Mouse (Mus musculus) embryonic stem cell, embryonic (primary cell): ENCODE measurements at regions not wholly inside any gene's neighbourhood (a gene's known extent, or its start where the extent isn't known, plus 50 kb on each side); places are given as distances from the start of the nearest gene placed in this dataset.

Source experiments
- CTCF ChIA-PET, 4 experiments: fragments of 300-600 bp in 2 of 4; fragments of 350-600 bp in 2 of 4; sonication (Branson Sonifier 250); formaldehyde crosslinking; loops; one replicate each; lab custom pipeline; 2022; ENCODE audit warnings: inconsistent platforms in 2 of 4; lab: Charles Lee
- POLR2A ChIA-PET, 4 experiments: fragments of 300-600 bp in 2 of 4; fragments of 350-600 bp in 2 of 4; sonication (Branson Sonifier 250); formaldehyde crosslinking; loops; one replicate each; lab custom pipeline; 2022; ENCODE audit warnings: antibody characterized with exemption in 4 of 4, inconsistent platforms in 1 of 4; lab: Charles Lee

DNA sequence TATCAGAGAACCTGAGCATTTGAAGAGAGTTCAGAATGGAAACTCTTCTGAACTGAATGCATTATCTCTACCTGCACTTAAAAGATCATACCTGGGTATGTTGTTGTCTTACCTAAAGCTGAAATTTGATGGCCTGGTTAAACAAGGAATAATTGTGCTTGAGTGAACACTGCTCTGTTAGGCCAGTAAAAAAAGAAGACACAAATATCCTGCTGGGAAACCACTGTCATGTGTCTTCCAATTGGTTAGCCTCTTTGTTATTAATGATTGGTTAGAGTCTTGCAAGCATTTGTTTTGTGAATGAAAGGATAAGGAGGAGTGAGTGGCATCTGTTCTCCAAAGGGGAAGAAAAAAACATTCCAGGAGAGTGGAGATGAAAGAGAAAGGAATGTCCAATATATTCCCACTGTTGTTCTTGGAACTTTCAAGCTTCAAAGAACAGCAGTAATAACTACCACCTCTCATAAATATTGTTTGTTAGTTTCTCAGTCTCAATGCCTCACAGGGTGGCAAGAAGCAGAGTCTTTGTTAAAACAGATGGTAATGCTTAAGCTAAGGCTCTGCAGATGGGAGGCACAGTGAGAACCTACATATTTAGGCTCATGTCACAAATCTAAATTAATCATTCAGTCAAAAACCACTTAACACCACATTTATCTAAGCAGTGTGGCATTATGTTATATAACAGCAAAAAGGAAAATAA lies 165.5 kb downstream of the Dsel start:
- ChIA-PET POLR2A (no interaction called here), CTCF (no interaction called here)

GRCm38 (mm10) chr1:111660950-111661349 lies 203.8 kb downstream of the Dsel start:
- CTCF ChIA-PET = interaction anchor here in 2 of 4 experiments (1.2 kb wide), 2 partner anchors 718 kb away, joined by 3 read pairs; no protein-coding TSS in a partner anchor
- POLR2A ChIA-PET = no interaction called here

- ChIA-PET CTCF (interaction anchor here in 3 of 4 experiments (1.0 to 1.2 kb wide), 3 partner anchors 718 to 792 kb away, joined by 3 read pairs; no protein-coding TSS in a partner anchor), POLR2A (no interaction called here)
Observed at GRCm38 (mm10) chr1:111660099-111660670, 204.5 kb downstream of the Dsel start.

DNA sequence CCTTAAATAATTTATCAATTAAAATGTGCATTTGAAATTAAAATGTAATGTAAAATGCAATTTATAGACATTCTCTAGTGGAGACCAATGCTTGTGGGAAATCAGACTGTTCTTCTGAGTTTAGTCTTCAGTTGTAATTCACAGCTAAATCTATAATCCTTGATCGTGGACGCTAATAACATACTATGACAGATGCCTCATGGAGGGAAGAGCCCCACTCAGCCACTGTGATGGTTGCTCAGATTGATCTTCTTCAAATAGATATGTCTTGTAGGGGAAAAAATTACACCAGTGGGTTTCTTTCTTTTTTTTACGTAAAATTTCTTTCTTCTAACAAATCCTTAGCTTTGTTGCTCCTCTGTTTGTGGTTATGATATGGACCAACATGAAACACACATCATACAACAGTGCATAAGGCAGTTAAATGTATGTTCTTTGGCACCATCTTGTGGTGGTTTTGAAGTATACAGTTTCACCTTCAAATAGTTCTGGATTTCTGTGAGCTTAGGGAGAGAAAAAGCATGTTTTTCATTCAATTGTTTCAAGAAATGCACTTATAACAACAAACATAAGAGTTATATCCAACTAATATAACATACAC lies 230.8 kb downstream of the Dsel start:
- CTCF ChIA-PET = interaction anchor here in 1 of 4 experiments (0.6 kb wide), 2 partner anchors 569 to 1104 kb away, joined by 3 to 13 read pairs; no protein-coding TSS in a partner anchor
- POLR2A ChIA-PET = interaction anchor here in 1 of 4 experiments (0.6 kb wide), 1 partner anchor 1753 kb away, joined by 3 read pairs; no protein-coding TSS in a partner anchor
